Mouse (Mus musculus): Measurements from ENCODE around the gene Mmp23.
A peak's percentile ranks its signal among the peaks of the same experiment; 100 is the strongest.
"Not testable (repeated sequence)": the region's sequence is repeated elsewhere in the genome, so short reads cannot be mapped to it uniquely, and the experiment has no call there.

Mmp23 gene

GRCm38 (mm10) chr4:155654456-155655298 lies 1.5 kb upstream of the Mmp23 start:
- peak; percentile 74 for DNase-seq (ENCODE audit: low read depth, low spot score)

DNA sequence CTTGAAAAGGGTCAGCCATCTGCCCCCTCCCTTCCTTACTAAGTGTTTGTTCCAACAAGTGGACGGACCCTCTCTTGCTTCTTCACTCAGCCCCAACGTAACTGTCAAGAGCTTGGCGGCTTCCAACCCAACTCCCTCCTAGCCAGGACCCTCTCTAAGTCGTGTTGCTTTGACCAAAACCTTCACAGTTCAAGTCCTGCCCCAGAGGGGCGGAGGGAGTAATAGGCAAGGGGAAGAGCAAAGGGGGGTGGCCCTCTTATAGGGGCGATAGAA lies 935 bp upstream of the Mmp23 start:
- no peak for DNase-seq (ENCODE audit: low read depth, low spot score)

DNA sequence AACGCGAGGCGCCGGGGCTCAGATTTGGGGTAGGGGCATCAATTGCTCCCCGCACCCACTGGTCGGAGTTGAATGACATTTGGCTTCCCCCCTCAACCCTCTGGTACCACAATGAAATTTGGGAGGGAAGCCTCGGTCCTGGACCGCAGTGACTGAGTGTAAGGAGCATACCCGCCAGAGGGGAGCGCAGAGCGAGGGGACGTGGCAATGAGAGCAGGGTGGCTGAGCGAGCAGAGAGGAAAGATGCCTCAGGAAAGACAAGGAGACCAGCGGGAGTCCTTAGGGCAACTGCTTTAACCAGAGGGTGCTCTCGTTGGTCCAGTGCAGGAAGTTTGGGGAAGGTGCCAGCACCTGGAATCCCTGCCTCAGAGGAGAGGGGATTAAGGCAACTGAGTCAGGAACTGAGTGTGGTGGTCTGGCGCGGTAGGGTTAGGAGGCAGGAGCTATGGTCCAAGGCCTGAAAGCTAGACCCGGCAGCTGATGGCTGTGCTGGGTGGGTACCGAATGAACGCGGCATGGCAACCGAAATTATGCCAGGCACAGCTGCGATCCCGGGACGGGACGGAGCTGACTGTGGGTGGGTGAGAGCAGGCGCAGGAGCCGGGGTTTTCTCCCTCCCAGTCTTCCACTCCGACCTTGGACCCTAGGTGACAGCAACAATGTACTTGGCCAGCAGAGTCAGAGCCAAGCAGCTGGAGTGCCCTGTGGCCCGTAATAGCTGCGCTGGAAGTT lies 433 bp upstream of the Mmp23 start:
- DNase-seq (ENCODE audit: low read depth, low spot score) = peak; percentile 54

DNA sequence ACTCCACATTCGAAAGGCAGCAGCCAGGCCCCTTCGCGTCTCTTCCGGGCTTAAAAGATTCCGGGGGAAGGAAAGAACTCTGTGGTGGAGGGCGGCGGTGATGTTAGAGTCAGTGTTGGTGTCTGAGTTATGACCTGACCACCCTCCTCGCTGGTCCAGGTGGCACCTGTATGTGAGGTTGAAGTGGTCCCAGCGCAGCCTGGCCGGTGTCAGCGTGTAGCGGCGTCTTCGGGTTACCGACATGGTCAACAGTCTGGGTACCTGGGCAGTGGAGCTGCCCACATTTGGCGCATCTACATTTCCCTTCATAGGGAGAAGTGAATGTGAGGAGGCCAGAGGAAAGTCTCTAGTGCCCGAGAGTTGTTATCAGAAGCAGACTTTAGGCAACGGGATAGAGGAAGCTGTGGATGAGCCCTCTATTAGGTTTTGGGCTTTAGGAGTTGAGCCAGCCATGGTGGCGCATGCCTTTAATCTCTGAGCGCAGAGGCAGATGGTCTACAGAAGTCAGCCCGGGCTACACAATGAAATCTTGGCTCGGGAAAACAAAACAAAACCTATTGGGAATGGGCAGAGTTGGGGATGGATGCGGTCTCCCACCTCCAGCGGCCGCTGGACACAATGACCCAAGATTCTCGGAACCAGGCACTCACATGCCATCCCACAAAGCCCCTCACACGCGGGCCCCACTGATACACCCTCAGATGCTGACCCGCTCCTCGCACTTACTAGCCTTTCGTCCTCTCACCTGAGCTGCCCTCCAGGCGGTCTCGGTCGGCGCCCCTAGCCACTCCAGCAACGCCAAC lies 700 bp downstream of the Mmp23 start:
- DNase-seq (ENCODE audit: low read depth, low spot score) = no peak

GRCm38 (mm10) chr4:155651553-155652269 lies 1.5 kb downstream of the Mmp23 start:
- peak; percentile 50 for DNase-seq (ENCODE audit: low read depth, low spot score)

GRCm38 (mm10) chr4:155649355-155649754 lies 3.8 kb downstream of the Mmp23 start:
- DNase-seq (ENCODE audit: low read depth, low spot score) = no peak

DNA sequence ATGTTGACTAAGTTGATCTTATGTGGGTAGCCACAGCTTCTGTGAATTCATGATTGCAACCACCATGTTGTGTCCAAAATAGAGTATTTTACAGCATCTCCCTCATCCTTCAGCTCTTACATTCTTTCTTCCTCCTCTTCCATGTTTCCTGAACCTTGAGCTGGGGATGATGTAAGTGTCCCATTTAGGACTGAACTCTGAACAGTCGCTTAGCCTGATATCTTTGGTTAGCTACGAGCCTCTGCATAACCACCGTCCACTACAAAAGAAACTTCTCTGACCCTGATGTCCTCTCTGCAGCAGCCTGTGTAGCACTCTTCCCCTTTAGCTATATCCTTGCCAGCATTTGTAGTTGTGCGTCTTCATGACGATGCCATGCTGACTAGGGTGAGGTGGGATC lies 7.5 kb downstream of the Mmp23 start:
- no peak for DNase-seq (ENCODE audit: low read depth, low spot score)

DNA sequence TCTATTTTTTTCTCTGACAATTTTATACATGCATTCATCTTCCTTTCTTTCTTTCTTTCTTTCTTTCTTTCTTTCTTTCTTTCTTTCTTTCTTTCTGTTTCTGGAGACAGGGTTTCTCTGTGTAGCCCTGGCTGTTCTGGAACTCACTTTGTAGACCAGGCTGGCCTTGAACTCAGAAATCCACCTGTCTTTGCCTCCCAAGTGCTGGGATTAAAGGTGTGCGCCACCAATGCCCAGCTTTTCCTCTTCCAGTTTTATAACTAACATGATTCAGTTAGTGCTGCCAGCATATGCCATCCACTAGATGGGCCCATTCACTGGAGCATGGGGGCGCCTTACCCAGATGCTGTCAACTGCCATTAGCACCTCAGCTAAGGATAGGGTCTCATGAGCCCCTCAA lies 7.9 kb downstream of the Mmp23 start, which contains the start of gene Gm10563:
Gm10563 (minus strand) TSS at position 101 of the 400 bp plus-strand sequence.
- DNase-seq (ENCODE audit: low read depth, low spot score) = not testable (repeated sequence)

DNA sequence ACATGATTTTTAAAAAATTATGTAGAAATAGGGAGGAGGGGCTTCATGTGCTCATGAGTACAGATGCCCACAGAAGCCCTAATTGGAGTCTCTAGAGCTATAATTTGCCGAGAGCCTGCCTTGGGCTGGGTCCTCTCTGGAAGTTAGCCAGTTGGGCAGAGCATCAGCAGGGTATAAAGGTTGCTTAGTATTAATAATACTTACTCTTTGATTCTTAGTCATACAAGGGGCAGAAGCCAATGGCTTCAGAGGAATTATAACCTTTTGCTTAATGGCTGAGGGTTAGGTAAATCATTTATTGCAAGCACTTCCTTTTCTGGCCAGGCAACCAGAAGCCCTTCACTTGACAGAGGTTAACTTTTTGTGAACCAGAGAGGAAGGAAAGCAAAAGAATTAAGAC lies 9.7 kb downstream of the Mmp23 start:
- DNase-seq (ENCODE audit: low read depth, low spot score) = no peak

DNA sequence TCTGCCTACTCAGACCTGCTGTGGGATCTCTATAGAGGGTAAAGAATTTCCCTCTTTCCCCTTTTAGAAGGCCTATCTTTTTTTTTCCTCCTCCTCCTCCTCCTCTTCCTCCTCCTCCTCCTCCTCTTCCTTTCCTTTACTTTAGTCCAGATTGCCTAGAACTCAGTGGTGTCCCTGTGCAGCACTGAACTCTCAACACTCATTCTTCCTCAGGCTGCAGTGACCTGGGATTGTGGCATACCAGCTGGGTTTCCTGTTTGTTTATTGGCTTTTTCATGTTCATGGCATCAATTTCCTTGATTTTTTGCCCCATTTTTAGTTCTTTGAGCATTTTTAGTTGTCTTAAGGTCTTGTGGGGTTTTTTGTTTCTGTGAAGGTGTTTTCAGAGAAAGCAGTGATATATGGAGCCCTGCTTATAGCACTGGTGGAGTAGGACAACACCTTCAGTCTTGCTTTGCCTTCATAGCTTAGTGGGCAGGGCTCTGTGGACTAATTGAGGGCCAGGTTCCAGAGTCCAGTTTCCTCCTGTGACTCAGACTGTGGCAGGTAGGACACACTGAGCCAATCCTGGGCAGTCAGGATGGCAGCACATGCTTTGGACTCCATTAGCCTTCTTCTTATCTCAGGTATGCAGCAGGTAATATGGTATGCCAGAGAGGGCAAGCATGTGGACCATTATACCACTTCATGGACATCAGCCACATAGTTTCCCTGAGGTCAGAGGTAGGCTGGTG lies 17.3 kb downstream of the Mmp23 start:
- DNase-seq (ENCODE audit: low read depth, low spot score) = no peak

- no peak for DNase-seq (ENCODE audit: low read depth, low spot score)
Measured at GRCm38 (mm10) chr4:155630267-155630666, 22.9 kb downstream of the Mmp23 start.

- peak; percentile 100 for DNase-seq (ENCODE audit: low read depth, low spot score)
Measured at GRCm38 (mm10) chr4:155624338-155625291, 28.6 kb downstream of the Mmp23 start, which contains the start of gene Cdk11b. TSS of gene Cdk11b (plus strand) at chr4:155624854.

DNA sequence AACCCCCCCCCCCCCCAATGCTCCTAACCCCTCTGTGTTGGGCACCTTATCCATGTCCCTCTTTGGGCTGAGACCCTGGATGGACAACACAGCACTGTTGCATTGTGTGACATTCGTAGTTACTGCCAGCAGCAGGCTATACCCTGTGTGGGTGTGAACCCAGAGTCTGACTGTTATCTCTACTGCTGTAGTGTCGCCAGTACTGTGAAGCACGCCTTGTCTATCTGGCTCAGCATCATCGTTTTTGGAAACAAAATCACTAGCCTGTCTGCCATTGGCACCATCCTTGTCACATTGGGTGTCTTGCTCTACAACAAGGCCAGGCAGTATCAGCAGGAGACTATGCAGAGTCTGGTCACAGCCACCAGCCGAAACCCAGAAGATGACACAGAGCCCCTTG lies 34.9 kb downstream of the Mmp23 start:
- no peak for DNase-seq (ENCODE audit: low read depth, low spot score)

DNA sequence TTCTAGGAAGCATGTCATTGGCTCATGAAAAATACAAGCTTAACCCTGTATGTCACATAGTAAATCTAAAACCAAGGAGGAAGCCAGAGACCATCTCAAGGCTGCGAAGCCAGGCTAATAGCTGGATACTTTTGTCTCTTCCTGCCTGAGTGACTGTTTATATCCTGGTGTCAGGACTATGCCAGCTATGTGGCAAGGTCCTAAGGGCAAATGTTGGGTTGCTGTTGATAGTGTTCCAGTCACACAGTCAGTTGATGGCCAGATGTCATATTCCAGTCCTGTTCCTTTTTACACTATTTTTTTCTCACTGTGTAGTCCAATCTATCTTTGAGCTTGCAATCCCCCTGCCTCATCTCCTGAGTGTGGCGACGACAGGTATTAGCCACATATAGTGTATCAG lies 39.9 kb downstream of the Mmp23 start:
- DNase-seq (ENCODE audit: low read depth, low spot score) = no peak

- DNase-seq (ENCODE audit: low read depth, low spot score) = no peak
Measured at GRCm38 (mm10) chr4:155611860-155612259, 41.3 kb downstream of the Mmp23 start.

- no peak for DNase-seq (ENCODE audit: low read depth, low spot score)
Measured at GRCm38 (mm10) chr4:155606825-155607224, 46.4 kb downstream of the Mmp23 start.

- no peak for DNase-seq (ENCODE audit: low read depth, low spot score)
Measured at GRCm38 (mm10) chr4:155605132-155605531, 48.1 kb downstream of the Mmp23 start.

DNA sequence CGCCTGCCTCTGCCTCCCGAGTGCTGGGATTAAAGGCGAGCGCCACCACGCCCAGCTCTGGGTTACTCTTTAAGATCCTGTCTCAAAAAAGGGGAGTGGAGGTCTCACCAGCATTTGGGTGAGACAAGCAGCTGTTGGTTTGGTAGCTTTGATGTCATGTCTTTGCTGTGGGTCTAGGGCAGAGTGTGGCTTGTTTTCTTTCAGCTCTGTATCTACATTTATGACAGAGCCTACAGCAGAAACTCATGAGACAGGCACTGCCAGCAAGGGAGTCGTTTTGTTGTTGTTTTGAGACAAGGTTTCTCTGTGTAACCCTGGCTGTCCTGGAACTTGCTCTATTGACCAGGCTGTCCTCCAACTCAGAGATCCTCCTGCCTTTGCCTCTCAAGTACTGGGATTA lies 49.4 kb downstream of the Mmp23 start:
- no peak for DNase-seq (ENCODE audit: low read depth, low spot score)

DNA sequence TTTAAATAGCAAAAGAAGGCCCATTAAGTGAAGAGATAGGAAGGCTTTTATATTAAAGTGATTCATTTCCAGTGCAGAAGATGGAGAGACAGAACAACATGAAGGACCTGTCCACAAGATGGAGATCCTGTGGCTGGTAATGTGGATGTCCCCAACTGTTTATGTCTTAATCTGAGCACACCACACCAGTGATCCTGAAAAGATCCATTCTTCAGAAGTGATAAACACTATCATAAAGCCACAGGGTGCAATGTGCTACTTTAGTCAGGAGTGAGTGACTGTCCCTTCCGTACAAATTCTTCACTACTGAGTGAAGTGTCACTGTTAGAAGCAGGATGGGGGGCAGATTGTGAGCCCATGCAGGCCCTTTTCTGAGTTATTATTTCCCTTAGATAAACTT lies 50.4 kb downstream of the Mmp23 start:
- DNase-seq (ENCODE audit: low read depth, low spot score) = no peak

DNA sequence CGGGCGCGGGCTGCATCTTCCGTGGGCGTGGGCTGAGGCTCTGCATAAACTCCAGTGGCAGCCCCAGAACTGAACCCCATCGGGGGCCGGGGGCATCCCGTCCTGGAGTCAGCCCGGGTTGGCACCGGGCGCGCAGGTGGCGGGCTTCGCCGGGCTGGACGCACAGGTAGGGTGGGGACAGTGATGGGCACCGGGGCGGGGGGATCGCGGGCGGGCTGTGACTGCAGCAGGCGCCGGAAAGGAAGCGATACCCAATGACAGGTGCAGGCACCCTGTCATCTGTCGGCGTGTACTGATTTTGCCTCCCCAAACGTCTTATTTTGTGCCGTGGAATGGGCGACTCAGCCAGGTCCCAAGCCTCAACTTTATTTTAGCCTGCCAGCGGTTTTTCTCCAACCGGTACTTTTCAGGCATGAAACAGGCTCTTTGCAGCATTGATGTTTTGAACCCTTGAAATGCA lies 51.2 kb downstream of the Mmp23 start:
- DNase-seq (ENCODE audit: low read depth, low spot score) = no peak
